Mouse (Mus musculus) left cerebral cortex, adult 6 months (tissue): ENCODE measurements around the gene Gm10591. TPM values are rescaled to one million over a fixed set of nuclear protein-coding genes. Genes with fewer than 3 reads are reported as not detected.

Experiments
- long read RNA-seq, 2 experiments: library from polyadenylated mRNA; unstranded; transcript quantifications; one replicate each; pipeline ENCODE4 v2.0.0; 2019 to 2020
- polyA plus RNA-seq: library from polyadenylated mRNA; unstranded; fragments of <200 nt; fragmentation: Nextera tagmentation; gene quantifications from 2 replicates; pipeline ENCODE4 v1.2.3, GENCODE M21; 2021

Gm10591 gene
- polyA plus RNA-seq: not detected in 2 replicates
- long read RNA-seq, experiment 1: 0 reads
- long read RNA-seq, experiment 2: 0 reads

DNA sequence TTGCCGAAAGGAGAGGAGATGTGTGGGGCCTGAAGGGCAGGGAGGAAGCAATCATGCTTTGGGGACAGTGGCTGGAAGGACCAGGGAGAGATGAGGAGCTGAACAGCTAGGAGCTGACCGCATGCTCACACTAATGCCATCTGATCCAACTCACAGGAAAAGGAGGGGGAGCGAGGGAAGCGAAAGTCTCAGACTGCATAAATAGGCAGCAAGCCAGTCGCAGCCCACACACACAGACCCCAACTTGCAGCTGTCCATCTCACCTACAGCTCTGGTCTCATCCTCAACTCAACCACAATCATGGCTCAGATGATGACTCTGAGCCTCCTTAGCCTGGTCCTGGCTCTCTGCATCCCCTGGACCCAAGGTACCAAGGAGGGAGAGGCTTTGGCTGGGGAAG, at the start of gene Gm10591:
Gene Gm10591, plus strand, starts transcription at position 301 of the 400 bp plus-strand sequence.

DNA sequence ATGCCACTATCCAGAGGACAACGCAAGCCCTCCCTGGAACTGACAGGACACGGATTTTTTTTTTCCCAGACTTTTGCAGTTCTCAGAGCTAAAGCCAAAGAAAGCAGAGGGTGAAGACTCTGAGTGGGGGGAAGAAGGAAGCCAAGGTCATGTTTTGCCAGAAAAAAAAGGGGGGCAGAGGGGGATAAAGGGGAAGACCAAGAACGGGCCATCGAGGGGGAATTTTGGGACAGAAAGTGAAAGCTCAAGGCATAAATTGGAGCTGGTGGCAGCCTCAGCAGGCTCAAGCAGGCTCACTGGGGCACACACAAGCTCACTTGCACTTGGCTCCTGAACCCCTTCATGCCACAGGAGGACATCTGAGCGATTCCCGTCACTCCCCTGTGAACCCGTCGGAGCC, 17.4 kb downstream of the Gm10591 start, which contains the start of gene Gm2564:
Gene Gm2564, plus strand, starts transcription at position 301 of the 400 bp plus-strand sequence.

DNA sequence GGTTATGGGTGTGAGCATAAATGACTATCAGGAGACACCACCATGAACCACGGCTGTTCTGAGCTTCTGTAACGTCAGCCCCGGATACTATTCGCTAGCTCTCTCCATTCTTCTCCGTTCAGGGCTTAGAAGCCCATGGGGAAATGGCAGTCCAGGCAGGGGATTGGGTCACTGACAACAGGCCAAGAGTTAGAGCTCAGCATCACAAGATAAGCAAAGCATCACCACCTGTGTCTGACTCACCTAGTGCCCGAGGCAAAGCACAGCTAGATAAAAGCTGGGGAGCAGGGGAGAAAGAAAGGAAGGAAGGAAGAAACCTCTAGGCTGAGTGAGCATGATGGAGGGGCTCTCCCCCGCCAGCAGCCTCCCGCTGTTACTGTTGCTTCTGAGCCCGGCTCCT, 43.0 kb downstream of the Gm10591 start, which contains the start of gene Ccl27b:
Gene Ccl27b, plus strand, starts transcription at position 301 of the 400 bp plus-strand sequence.

DNA sequence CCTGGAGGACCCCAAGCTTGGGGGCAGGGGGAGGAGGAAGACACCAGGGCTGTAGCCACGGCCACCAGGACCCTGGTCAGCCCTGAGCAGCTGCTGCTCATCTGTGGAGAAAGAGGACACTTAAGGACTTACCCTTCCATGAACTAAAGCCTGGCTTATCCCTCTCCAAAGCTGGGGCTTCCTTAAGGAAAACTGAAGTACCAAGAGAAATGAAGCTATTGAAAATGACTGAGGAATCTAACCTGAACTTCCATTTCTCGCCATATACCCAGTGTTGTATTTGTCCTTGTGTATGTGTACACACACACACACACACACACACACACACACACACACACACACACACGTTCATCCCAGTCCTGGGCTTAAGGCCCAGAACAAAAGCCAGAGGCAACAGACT, 49.8 kb downstream of the Gm10591 start, which contains the start of gene Il11ra2:
Gene Il11ra2, minus strand, starts transcription at position 101 of the 400 bp plus-strand sequence.

Other genes starting within 250 kb of the Gm10591 start
- 2.0 TPM in 1 of 2 replicates, not detected in the other for gene Gm21586, start 172.8 kb upstream of the Gm10591 start, polyA plus RNA-seq
- 0.14 TPM in 1 of 2 replicates, not detected in the other for gene Gm2163, start 145.4 kb upstream of the Gm10591 start, polyA plus RNA-seq
- gene Fam205a2, start 84.0 kb upstream of the Gm10591 start, polyA plus RNA-seq: not detected in 2 replicates
- gene Gm2564, start 17.5 kb downstream of the Gm10591 start, polyA plus RNA-seq: 1.4 and 4.2 TPM in 2 replicates
- gene Ccl27b, start 43.1 kb downstream of the Gm10591 start, polyA plus RNA-seq: 6.7 TPM in 1 of 2 replicates, not detected in the other
- gene Il11ra2, start 49.7 kb downstream of the Gm10591 start, polyA plus RNA-seq: 0.28 and 0.69 TPM in 2 replicates
- 0.29 and 0.47 TPM in 2 replicates for gene 4930578G10Rik, start 123.3 kb downstream of the Gm10591 start, polyA plus RNA-seq
- 1.1 and 3.8 TPM in 2 replicates for gene Ccl19, start 144.4 kb downstream of the Gm10591 start, polyA plus RNA-seq
- gene Ccl21a, start 161.8 kb downstream of the Gm10591 start, polyA plus RNA-seq: 0.49 and 0.51 TPM in 2 replicates
- gene Fam205a1, start 241.7 kb downstream of the Gm10591 start, polyA plus RNA-seq: 0.03 and 0.07 TPM in 2 replicates
- gene Gm12394, start 244.6 kb downstream of the Gm10591 start, polyA plus RNA-seq: 0.80 and 3.1 TPM in 2 replicates